8 mouse cellular contexts compared by ENCODE assay signal in genomic region chr11:75165441-75166192, GRCm38 (mm10). TPM values are rescaled to one million over a fixed set of nuclear protein-coding genes. Genes with fewer than 3 reads are reported as not detected.
DNase-seq lines count a peak whose midpoint lies in the region; ATAC-seq and TF ChIP-seq lines count a peak whose summit lies in the region.

No protein-coding gene starts in this region.

- peaks cover 66% of the 10 kb centered on the region for H3K27me3 ChIP-seq in embryonic facial prominence, embryonic 15.5 days
- peaks cover 66% of the 10 kb centered on the region for H3K27me3 ChIP-seq in heart, embryonic 12.5 days (replicated peaks)
- peaks cover 53% of the 10 kb centered on the region for H3K27me3 ChIP-seq in kidney, embryonic 14.5 days (ENCODE audit: control insufficient read depth, insufficient read depth, low read length)
- peaks cover 78% of the 10 kb centered on the region for H3K27me3 ChIP-seq in liver, embryonic 12.5 days (replicated peaks)
- no peaks in the 10 kb centered on the region; the same call in 1 of the 2 replicates for H3K27me3 ChIP-seq in testis, adult 2 months (ENCODE audit: control insufficient read depth, insufficient read depth, low read length)

- peaks cover 34% of the 10 kb centered on the region for H3K36me3 ChIP-seq in embryonic facial prominence, embryonic 15.5 days
- peaks cover 34% of the 10 kb centered on the region for H3K36me3 ChIP-seq in heart, embryonic 12.5 days
- H3K36me3 ChIP-seq in kidney, embryonic 14.5 days (ENCODE audit: control insufficient read depth, insufficient read depth, low read length), result peaks cover 60% of the 10 kb centered on the region
- H3K36me3 ChIP-seq in liver, embryonic 12.5 days, result peaks cover 29% of the 10 kb centered on the region
- no peaks in the 10 kb centered on the region for H3K36me3 ChIP-seq in testis, adult 2 months (ENCODE audit: control insufficient read depth, insufficient read depth, low read length)

- ATAC-seq in embryonic facial prominence, embryonic 15.5 days (ENCODE audit: insufficient number of reproducible peaks, low FRiP score, low TSS enrichment, low read depth), result no peak
- ATAC-seq in heart, embryonic 12.5 days (ENCODE audit: insufficient number of reproducible peaks, low FRiP score), result no peak
- ATAC-seq in kidney, embryonic 14.5 days (ENCODE audit: low FRiP score, low TSS enrichment), result no peak
- ATAC-seq in liver, embryonic 12.5 days, result peak; percentile 18; the same call in 1 of the 2 replicates

- H3K9me3 ChIP-seq in embryonic facial prominence, embryonic 15.5 days (replicated peaks), result no peaks in the 10 kb centered on the region
- H3K9me3 ChIP-seq in heart, embryonic 12.5 days (replicated peaks), result no peaks in the 10 kb centered on the region
- H3K9me3 ChIP-seq in kidney, embryonic 14.5 days (ENCODE audit: control insufficient read depth, low read length), result no peaks in the 10 kb centered on the region
- no peaks in the 10 kb centered on the region for H3K9me3 ChIP-seq in liver, embryonic 12.5 days (replicated peaks)

- DNase-seq in ovary, postnatal 36 days (ENCODE audit: low spot score), result peak; percentile 82
- DNase-seq in ovary, adult 18-20 months (ENCODE audit: low spot score), result no peak
- DNase-seq in naive thymus-derived CD4-positive, alpha-beta T cell, adult 2 months (ENCODE audit: low read depth), result peak; percentile 90

- 13% methylated on average over 54 of the region's 54 CpGs for WGBS in embryonic facial prominence, embryonic 15.5 days
- 9% methylated on average over 54 of the region's 54 CpGs for WGBS in heart, embryonic 12.5 days
- WGBS in kidney, embryonic 14.5 days, result 6% methylated on average over 53 of the region's 54 CpGs
- WGBS in liver, embryonic 12.5 days (ENCODE audit: insufficient replicate concordance), result 5% methylated on average over 54 of the region's 54 CpGs

- peaks cover 75% of the 10 kb centered on the region for H3K4me1 ChIP-seq in embryonic facial prominence, embryonic 15.5 days
- peaks cover 79% of the 10 kb centered on the region for H3K4me1 ChIP-seq in heart, embryonic 12.5 days (replicated peaks)
- H3K4me1 ChIP-seq in kidney, embryonic 14.5 days (ENCODE audit: control insufficient read depth, insufficient read depth, low read length), result peaks cover 26% of the 10 kb centered on the region
- peaks cover 62% of the 10 kb centered on the region for H3K4me1 ChIP-seq in liver, embryonic 12.5 days
- H3K4me1 ChIP-seq in testis, adult 2 months (ENCODE audit: control insufficient read depth, insufficient read depth, low read length), result peaks cover 28% of the 10 kb centered on the region

- TF ChIP-seq POLR2A in testis, adult 2 months (IDR thresholded peaks at IDR 0.05; ENCODE audit: control insufficient read depth, low read depth, low read length), result no peak

- peak overlapping the region; percentile 24; the same call in 1 of the 2 replicates for H3K27ac ChIP-seq in embryonic facial prominence, embryonic 15.5 days (replicated peaks)
- H3K27ac ChIP-seq in heart, embryonic 12.5 days (ENCODE audit: poor library complexity, severe bottlenecking), result no peak overlapping the region
- H3K27ac ChIP-seq in kidney, embryonic 14.5 days (ENCODE audit: low read depth, low read length), result peak overlapping the region; percentile 96
- no peak overlapping the region for H3K27ac ChIP-seq in liver, embryonic 12.5 days
- H3K27ac ChIP-seq in testis, adult 2 months (ENCODE audit: control insufficient read depth, insufficient read depth, low read depth, low read length), result no peak overlapping the region

- H3K4me2 ChIP-seq in embryonic facial prominence, embryonic 15.5 days (replicated peaks), result peak overlapping the region; percentile 96
- H3K4me2 ChIP-seq in heart, embryonic 12.5 days, result peak overlapping the region; percentile 96
- peak overlapping the region; percentile 81 for H3K4me2 ChIP-seq in kidney, embryonic 14.5 days (replicated peaks; ENCODE audit: low read depth, low read length)
- peak overlapping the region; percentile 89 for H3K4me2 ChIP-seq in liver, embryonic 12.5 days

- peak; percentile 86 for TF ChIP-seq CTCF in testis, adult 2 months (IDR thresholded peaks at IDR 0.05; ENCODE audit: control insufficient read depth, insufficient read depth, insufficient replicate concordance, low read depth, low read length)

- 0 out of 2 replicates have a peak overlapping the region, but pooled peaks have one; percentile 4 for H3K9ac ChIP-seq in embryonic facial prominence, embryonic 15.5 days
- H3K9ac ChIP-seq in heart, embryonic 12.5 days, result peak overlapping the region; percentile 79
- peak overlapping the region; percentile 85 for H3K9ac ChIP-seq in kidney, embryonic 14.5 days (ENCODE audit: low read depth, low read length)
- no peak overlapping the region for H3K9ac ChIP-seq in liver, embryonic 12.5 days

- H3K4me3 ChIP-seq in embryonic facial prominence, embryonic 15.5 days (replicated peaks), result peak overlapping the region; percentile 64
- H3K4me3 ChIP-seq in heart, embryonic 12.5 days, result peak overlapping the region; percentile 61
- peak overlapping the region; percentile 77 for H3K4me3 ChIP-seq in kidney, embryonic 14.5 days (ENCODE audit: low read length)
- peak overlapping the region; percentile 63 for H3K4me3 ChIP-seq in liver, embryonic 12.5 days
- H3K4me3 ChIP-seq in testis, adult 2 months (ENCODE audit: control insufficient read depth, low read depth, low read length), result peak overlapping the region; percentile 50

RNA-seq across cellular contexts. Expression of gene Hic1, which starts 3.7 kb away (rescaled TPM):
- 17.7 and 19.8 TPM in 2 replicates for polyA plus RNA-seq in embryonic facial prominence, embryonic 15.5 days (2015; fragmentation: Nextera tagmentation; extraction: Ambion mirVana)
- polyA plus RNA-seq in heart, embryonic 12.5 days (2016; fragmentation: Nextera tagmentation; extraction: Ambion mirVana), result 13.3 and 13.8 TPM in 2 replicates
- 16.9 and 26.6 TPM in 2 replicates for polyA plus RNA-seq in kidney, embryonic 14.5 days (2014; fragmentation: Nextera tagmentation; extraction: Ambion mirVana)
- polyA plus RNA-seq in liver, embryonic 12.5 days (2016; fragmentation: Nextera tagmentation; extraction: Ambion mirVana), result 4.6 and 5.8 TPM in 2 replicates
- polyA plus RNA-seq in testis, adult 2 months (2012; rRNA removed), result 1.3 and 1.7 TPM in 2 replicates

RNA-seq across cellular contexts. Expression of gene Ovca2, which starts 13.0 kb away (rescaled TPM):
- 23.8 and 25.1 TPM in 2 replicates for polyA plus RNA-seq in embryonic facial prominence, embryonic 15.5 days (2015; fragmentation: Nextera tagmentation; extraction: Ambion mirVana)
- 19.4 and 20.5 TPM in 2 replicates for polyA plus RNA-seq in heart, embryonic 12.5 days (2016; fragmentation: Nextera tagmentation; extraction: Ambion mirVana)
- 33.3 and 33.4 TPM in 2 replicates for polyA plus RNA-seq in kidney, embryonic 14.5 days (2014; fragmentation: Nextera tagmentation; extraction: Ambion mirVana)
- 17.6 and 17.9 TPM in 2 replicates for polyA plus RNA-seq in liver, embryonic 12.5 days (2016; fragmentation: Nextera tagmentation; extraction: Ambion mirVana)
- 9.1 and 10.2 TPM in 2 replicates for polyA plus RNA-seq in testis, adult 2 months (2012; rRNA removed)

RNA-seq across cellular contexts. Expression of gene Dph1, which starts 25.4 kb away (rescaled TPM):
- polyA plus RNA-seq in embryonic facial prominence, embryonic 15.5 days (2015; fragmentation: Nextera tagmentation; extraction: Ambion mirVana), result 20.5 and 21.0 TPM in 2 replicates
- 23.3 and 23.5 TPM in 2 replicates for polyA plus RNA-seq in heart, embryonic 12.5 days (2016; fragmentation: Nextera tagmentation; extraction: Ambion mirVana)
- 25.7 and 29.2 TPM in 2 replicates for polyA plus RNA-seq in kidney, embryonic 14.5 days (2014; fragmentation: Nextera tagmentation; extraction: Ambion mirVana)
- polyA plus RNA-seq in liver, embryonic 12.5 days (2016; fragmentation: Nextera tagmentation; extraction: Ambion mirVana), result 19.7 and 20.5 TPM in 2 replicates
- polyA plus RNA-seq in testis, adult 2 months (2012; rRNA removed), result 12.8 and 16.6 TPM in 2 replicates

RNA-seq across cellular contexts. Expression of gene Rtn4rl1, which starts 28.0 kb away (rescaled TPM):
- 6.4 and 7.3 TPM in 2 replicates for polyA plus RNA-seq in embryonic facial prominence, embryonic 15.5 days (2015; fragmentation: Nextera tagmentation; extraction: Ambion mirVana)
- polyA plus RNA-seq in heart, embryonic 12.5 days (2016; fragmentation: Nextera tagmentation; extraction: Ambion mirVana), result 16.3 and 16.8 TPM in 2 replicates
- 2.7 and 4.2 TPM in 2 replicates for polyA plus RNA-seq in kidney, embryonic 14.5 days (2014; fragmentation: Nextera tagmentation; extraction: Ambion mirVana)
- polyA plus RNA-seq in liver, embryonic 12.5 days (2016; fragmentation: Nextera tagmentation; extraction: Ambion mirVana), result 1.2 and 1.3 TPM in 2 replicates
- 3.1 and 3.3 TPM in 2 replicates for polyA plus RNA-seq in testis, adult 2 months (2012; rRNA removed)

Comparison
In these comparisons a context has a peak if more than half of its experiments do, and no peak if none do; other contexts are left out.
1. H3K27ac ChIP-seq: peak in embryonic facial prominence, embryonic 15.5 days (single experiment) and kidney, embryonic 14.5 days (single experiment); none in heart, embryonic 12.5 days (single experiment), liver, embryonic 12.5 days (single experiment) and testis, adult 2 months (single experiment).
2. Peak in every context shown above with its lines, with median percentiles within 50 percentile points of each other: H3K4me2 ChIP-seq and H3K4me3 ChIP-seq.